Mouse (Mus musculus): ENCODE measurements around the gene Atrnl1.

- TF ChIP-seq POLR2A (IDR thresholded peaks at IDR 0.05; ENCODE audit: low read depth, low read length) (no peak), CTCF (IDR thresholded peaks at IDR 0.05; ENCODE audit: extremely low read depth, insufficient read length, insufficient replicate concordance, low read depth, low read length) (no peak)
Observed at GRCm38 (mm10) chr19:57949260-57949917, 338.6 kb downstream of the Atrnl1 start.

All from small intestine, adult 2 months (tissue).